8 mouse cellular contexts compared by ENCODE assay signal in the genomic region with DNA sequence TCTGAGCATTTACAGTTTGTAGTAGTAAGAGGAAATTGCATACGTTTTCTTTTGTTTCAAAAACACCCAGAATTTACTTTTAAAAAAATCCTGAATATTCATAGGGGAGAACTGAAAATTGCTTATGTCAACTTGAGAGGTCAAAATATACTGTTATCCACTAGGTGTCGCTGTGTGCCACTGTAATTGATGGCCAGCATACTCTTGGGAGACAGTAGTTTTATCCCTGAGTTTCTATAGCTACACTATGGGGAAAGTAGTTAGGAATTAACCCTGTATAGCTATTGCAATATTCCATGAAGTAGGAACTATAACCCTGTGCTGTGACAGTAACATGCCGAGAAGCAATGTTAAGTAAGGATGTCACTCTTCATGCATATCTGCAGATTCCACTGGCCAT. TPM values are rescaled to one million over a fixed set of nuclear protein-coding genes. Genes with fewer than 3 reads are reported as not detected.
DNase-seq lines count a peak whose midpoint lies in the region; ATAC-seq lines count a peak whose summit lies in the region.

No protein-coding gene starts in this region.

- peak; percentile 45 for DNase-seq in kidney, adult 9 months
- no peak for DNase-seq in kidney, adult 18-20 months
- DNase-seq in CD8-positive naive resting alpha-beta T cell, adult 2 months (ENCODE audit: low read depth in 2 of 2, low spot score in 2 of 2), result peak; percentile 5 to 34
- DNase-seq in ZHBTc4 (ENCODE audit: low read depth, low spot score), result peak; percentile 59
- DNase-seq in embryo, embryonic 11.5 days (ENCODE audit: low read depth, low spot score), result peak; percentile 41
- DNase-seq in left cerebral cortex, adult 18-20 months (ENCODE audit: low spot score in 2 of 2), result peak; percentile 24 to 58
- peak; percentile 32 to 47 for DNase-seq in natural killer cell, adult 2 months (ENCODE audit: low spot score in 2 of 2)

- no peak; the same call in 1 of the 2 replicates for ATAC-seq in erythroblast, adult 5-6 weeks (replicated peaks; ENCODE audit: low FRiP score, poor library complexity, severe bottlenecking)

RNA-seq across cellular contexts. Expression of gene Rgs13, which starts 20.5 kb away (rescaled TPM):
- total RNA-seq in left cerebral cortex, adult 18-20 months (2021), result 1 to 10 TPM; 1.1 to 1.6 TPM
- not detected in 2 replicates for total RNA-seq in erythroblast, adult 5-6 weeks (2015; ENCODE audit: low replicate concordance)
- not detected in 2 replicates for total RNA-seq in erythroblast, adult 5-6 weeks (2017; ENCODE audit: low replicate concordance)

RNA-seq across cellular contexts. Expression of gene Rgs1, which starts 51.4 kb away (rescaled TPM):
- not detected for total RNA-seq in left cerebral cortex, adult 18-20 months (2021)
- 0.38 and 5.2 TPM in 2 replicates for total RNA-seq in erythroblast, adult 5-6 weeks (2015; ENCODE audit: low replicate concordance)
- total RNA-seq in erythroblast, adult 5-6 weeks (2017; ENCODE audit: low replicate concordance), result 4.9 and 8.9 TPM in 2 replicates
